Mouse (Mus musculus) liver, embryonic 16.5 days (tissue): ENCODE measurements around the gene Myom1. TPM values are rescaled to one million over a fixed set of nuclear protein-coding genes. Genes with fewer than 3 reads are reported as not detected.

ENCODE experiments used
- ATAC-seq: fragments of 200-750 bp; cut with Nextera tagmentation; 2 replicates; pipeline ENCODE4 v1.8.0; 2017; ENCODE audit warnings: low read depth, mild to moderate bottlenecking, moderate number of reproducible peaks, moderate library complexity
- H3K27ac ChIP-seq: fragments of 300-500 bp; sonication (generic); 2 replicates; pipeline ENCODE4 v1.5.1; 2014; ENCODE audit warnings: mild to moderate bottlenecking, low read length
- H3K27me3 ChIP-seq: fragments of 300-500 bp; sonication (generic); 2 replicates; pipeline ENCODE4 v1.6.1; 2014; ENCODE audit warnings: low read depth, low read length, mixed read lengths; ENCODE audit not compliant: control insufficient read depth, insufficient read depth
- H3K36me3 ChIP-seq: fragments of 300-500 bp; sonication (generic); 2 replicates; pipeline ENCODE4 v1.6.1; 2014; ENCODE audit warnings: mild to moderate bottlenecking; ENCODE audit not compliant: control insufficient read depth, insufficient read depth
- H3K4me1 ChIP-seq: fragments of 300-500 bp; sonication (generic); 2 replicates; pipeline ENCODE4 v1.6.1; 2014; ENCODE audit warnings: low read depth, low read length, mixed read lengths; ENCODE audit not compliant: control insufficient read depth
- H3K4me2 ChIP-seq: fragments of 300-500 bp; sonication (generic); 2 replicates; pipeline ENCODE4 v1.6.1; 2014; ENCODE audit warnings: low read depth, low read length, mixed read lengths
- H3K4me3 ChIP-seq: fragments of 300-500 bp; sonication (generic); 2 replicates; pipeline ENCODE4 v1.5.1; 2014; ENCODE audit warnings: low read depth, mild to moderate bottlenecking, low read length
- H3K9ac ChIP-seq: fragments of 300-500 bp; sonication (generic); 2 replicates; pipeline ENCODE4 v1.6.1; 2014; ENCODE audit warnings: low read depth, low read length
- H3K9me3 ChIP-seq: fragments of 300-500 bp; sonication (generic); replicated peaks from 2 replicates; pipeline ENCODE4 v1.6.1; 2016; ENCODE audit warnings: low read length; ENCODE audit not compliant: control insufficient read depth
- WGBS: fragments of 180-500 bp; shearing (Covaris S2); extraction: QIAGEN DNeasy Blood & Tissue Kit; methylation state at CpG from one replicate; pipeline ENCODE4 v1.1.7; 2014; ENCODE audit not compliant: insufficient replicate concordance; 5-methylcytosine and 5-hydroxymethylcytosine counted together
- polyA plus RNA-seq: library from polyadenylated mRNA; unstranded; fragments of >200 nt; fragmentation: Nextera tagmentation; extraction: Ambion mirVana; gene quantifications from 2 replicates; pipeline ENCODE4 v1.2.1, GENCODE M21; 2015

The Myom1 gene
- polyA plus RNA-seq, 1 experiment from 2014 or later = 3.3 TPM

DNA sequence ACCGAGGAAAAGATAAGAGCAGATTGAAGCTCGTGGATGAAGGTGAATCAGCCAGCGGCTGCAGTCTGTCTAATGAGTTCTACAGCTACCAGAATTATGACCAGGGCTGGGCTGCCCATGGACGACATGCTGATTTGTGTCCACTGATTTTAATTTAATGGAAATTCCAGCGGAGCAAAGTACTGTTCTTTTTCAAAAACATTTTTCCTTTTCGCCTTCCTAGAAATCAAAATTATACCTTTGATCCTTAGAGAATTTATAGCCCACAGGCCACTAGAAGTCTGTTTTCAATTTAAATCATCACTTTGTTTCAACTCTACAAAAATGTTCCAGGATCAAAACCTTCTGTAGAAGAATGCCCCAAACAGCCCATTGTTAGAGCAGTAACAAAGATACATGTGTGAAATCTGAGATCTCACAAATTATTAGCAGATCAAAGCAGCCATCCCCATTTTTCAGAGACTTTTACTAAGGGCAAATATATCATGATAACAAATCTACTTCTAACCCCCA, 108.4 kb downstream of the Myom1 start:
- no peak overlapping the region for H3K4me2 ChIP-seq
- H3K9me3 ChIP-seq = no peaks in the 10 kb centered on the region
- H3K9ac ChIP-seq = no peak overlapping the region
- H3K27ac ChIP-seq = no peak overlapping the region
- H3K4me1 ChIP-seq = no peaks in the 10 kb centered on the region
- H3K4me3 ChIP-seq = no peak overlapping the region
- no peak for ATAC-seq
- no peaks in the 10 kb centered on the region for H3K27me3 ChIP-seq
- WGBS = 71% methylated on average over 6 of the region's 6 CpGs
- H3K36me3 ChIP-seq = no peaks in the 10 kb centered on the region

DNA sequence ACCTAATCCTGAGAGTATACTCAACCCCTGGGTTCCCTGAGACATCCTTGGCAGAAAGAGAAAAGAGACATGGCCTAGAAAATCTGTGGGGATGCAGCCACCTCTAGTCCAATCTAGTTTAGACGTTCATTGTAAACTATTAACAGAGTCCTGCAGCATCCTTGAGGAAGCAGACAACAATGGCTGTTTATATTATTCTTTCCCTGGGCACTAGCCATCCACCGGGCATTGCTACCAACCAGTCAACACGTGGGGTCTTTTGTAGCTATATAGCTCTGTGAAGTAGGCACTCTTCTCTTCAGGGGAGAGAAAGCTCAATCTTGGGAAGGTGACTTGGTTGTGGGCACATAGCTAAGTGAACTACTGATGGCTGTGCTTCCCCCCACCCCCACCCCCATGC, 110.3 kb downstream of the Myom1 start:
- H3K36me3 ChIP-seq = no peaks in the 10 kb centered on the region
- no peaks in the 10 kb centered on the region for H3K9me3 ChIP-seq
- H3K27me3 ChIP-seq = no peaks in the 10 kb centered on the region
- H3K27ac ChIP-seq = no peak overlapping the region
- no peak for ATAC-seq
- H3K9ac ChIP-seq = no peak overlapping the region
- 55% methylated on average over 3 of the region's 3 CpGs for WGBS
- no peak overlapping the region for H3K4me2 ChIP-seq
- no peak overlapping the region for H3K4me3 ChIP-seq
- no peaks in the 10 kb centered on the region for H3K4me1 ChIP-seq

DNA sequence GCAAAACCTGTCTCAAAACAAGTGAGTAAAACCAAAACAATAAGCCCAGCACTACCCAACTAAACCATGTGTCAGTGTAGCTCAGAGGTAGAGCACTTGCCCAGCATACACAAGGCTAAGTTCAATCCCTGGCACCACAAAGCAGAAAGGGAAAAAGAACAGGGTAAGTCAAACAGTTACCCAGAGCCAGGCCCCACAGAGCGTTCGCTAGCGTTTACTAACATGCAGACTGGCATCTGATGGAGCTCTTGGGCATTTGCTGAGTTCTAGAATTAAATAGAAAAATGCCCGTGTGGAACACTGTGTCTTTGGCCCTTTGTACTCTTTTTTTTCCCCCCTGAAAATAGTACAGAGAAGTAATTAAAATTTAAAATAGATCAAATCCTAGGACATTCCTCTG, 111.8 kb downstream of the Myom1 start:
- Histone ChIP-seq H3K4me1 (no peaks in the 10 kb centered on the region), H3K36me3 (no peaks in the 10 kb centered on the region), H3K27me3 (no peaks in the 10 kb centered on the region), H3K9ac (no peak overlapping the region), H3K27ac (no peak overlapping the region), H3K9me3 (no peaks in the 10 kb centered on the region), H3K4me2 (no peak overlapping the region), H3K4me3 (no peak overlapping the region)
- ATAC-seq = no peak
- 76% methylated on average over 4 of the region's 4 CpGs for WGBS

DNA sequence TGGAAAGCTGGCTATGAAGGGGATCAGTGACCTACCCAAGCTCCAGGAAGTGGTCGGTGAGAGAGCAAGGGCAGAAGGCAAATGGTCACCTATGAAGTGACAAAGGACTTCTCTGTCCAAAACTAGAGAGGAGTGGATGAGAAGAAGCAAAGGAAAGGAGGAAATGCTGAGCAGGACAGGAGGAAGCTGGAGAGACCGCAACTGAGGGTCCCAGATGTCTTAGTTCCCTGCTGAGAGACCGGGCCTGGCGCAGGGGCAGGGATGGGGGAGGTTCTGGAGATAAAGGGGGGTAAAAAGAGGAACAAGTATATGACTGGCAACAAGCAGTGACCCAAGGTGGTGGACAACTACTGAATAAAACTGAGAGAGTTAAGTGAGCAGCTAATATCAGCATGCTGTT, 115.5 kb downstream of the Myom1 start:
- Histone ChIP-seq H3K9ac (no peak overlapping the region), H3K9me3 (no peaks in the 10 kb centered on the region), H3K36me3 (no peaks in the 10 kb centered on the region), H3K27ac (no peak overlapping the region), H3K4me2 (no peak overlapping the region), H3K4me1 (no peaks in the 10 kb centered on the region), H3K4me3 (no peak overlapping the region), H3K27me3 (no peaks in the 10 kb centered on the region)
- no peak for ATAC-seq
- 19% methylated on average over 4 of the region's 4 CpGs for WGBS

DNA sequence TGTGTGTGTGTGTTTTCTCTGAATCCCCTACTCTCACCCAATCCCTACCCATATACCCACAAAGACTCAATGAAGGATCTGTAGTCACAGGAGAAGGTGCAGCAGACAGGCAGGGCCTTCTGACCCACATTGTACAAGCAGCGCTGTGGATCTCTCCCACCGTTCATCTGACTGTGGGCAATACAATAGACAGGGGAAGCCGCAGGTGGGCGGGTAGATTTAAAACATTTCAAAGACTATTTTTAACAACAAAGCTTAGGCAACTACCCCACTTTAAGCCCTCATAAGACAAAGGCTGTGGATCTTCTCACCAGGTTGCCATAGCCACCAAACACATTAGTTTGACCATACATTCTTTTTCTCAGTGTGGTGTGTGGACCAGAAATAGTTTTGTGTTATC, 116.2 kb downstream of the Myom1 start:
- Histone ChIP-seq H3K36me3 (no peaks in the 10 kb centered on the region), H3K9ac (no peak overlapping the region), H3K9me3 (no peaks in the 10 kb centered on the region), H3K4me3 (no peak overlapping the region), H3K4me1 (no peaks in the 10 kb centered on the region), H3K27me3 (no peaks in the 10 kb centered on the region), H3K27ac (no peak overlapping the region), H3K4me2 (no peak overlapping the region)
- 46% methylated on average over 4 of the region's 4 CpGs for WGBS
- ATAC-seq = no peak

DNA sequence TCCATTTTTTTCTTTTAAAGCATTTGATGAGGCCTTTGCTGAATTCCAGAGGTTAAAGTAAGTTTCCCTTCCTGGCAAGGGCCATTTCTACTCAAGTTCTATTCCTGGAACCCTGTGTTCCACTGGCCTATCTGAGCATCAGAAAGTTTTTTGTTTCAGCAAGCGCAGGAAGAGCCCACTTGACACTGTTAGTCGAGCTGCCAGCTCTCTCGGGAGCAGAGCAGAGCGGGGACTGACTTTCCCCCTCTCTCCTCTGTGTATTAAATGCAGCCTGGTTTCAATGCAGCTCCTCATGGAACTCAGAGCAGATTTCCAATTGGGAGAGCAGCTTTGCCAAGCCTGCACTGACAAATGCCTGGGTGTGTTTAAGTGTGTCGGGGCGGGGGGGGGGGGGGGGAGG, 118.2 kb downstream of the Myom1 start:
- no peaks in the 10 kb centered on the region for H3K4me1 ChIP-seq
- no peaks in the 10 kb centered on the region for H3K27me3 ChIP-seq
- 37% methylated on average over 5 of the region's 6 CpGs for WGBS
- H3K4me2 ChIP-seq = no peak overlapping the region
- no peaks in the 10 kb centered on the region for H3K9me3 ChIP-seq
- no peak overlapping the region for H3K27ac ChIP-seq
- H3K36me3 ChIP-seq = no peaks in the 10 kb centered on the region
- no peak overlapping the region for H3K4me3 ChIP-seq
- no peak overlapping the region for H3K9ac ChIP-seq
- ATAC-seq = no peak

DNA sequence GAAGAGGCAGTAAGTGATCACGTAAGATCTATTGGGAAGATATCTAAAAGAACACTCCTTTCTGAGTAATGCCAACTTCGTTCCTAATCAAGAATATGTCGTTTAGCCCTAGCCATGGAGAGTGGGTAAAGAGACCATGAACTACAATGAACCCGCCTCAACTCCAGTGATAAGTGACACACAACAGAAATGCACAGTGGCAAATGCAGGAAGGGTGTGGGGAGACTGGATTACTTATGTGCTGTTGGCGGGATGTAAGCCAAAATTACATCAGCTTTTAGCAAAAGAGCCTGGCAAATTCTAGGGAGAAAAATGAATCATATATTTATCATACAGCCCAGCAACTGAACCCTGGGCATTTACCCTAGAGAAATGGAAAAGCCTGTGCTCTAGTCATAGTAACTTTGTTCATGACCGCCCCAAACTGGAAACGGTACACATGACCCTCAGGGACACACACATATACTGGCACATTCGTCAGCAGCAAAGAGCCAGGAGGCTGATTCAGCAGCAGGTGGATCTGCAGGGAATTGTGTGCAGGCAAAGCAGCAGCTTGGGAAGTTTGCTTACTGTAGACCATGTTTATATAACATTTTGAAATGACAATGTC, 121.7 kb downstream of the Myom1 start:
- no peak for ATAC-seq
- Histone ChIP-seq H3K27ac (no peak overlapping the region), H3K36me3 (no peaks in the 10 kb centered on the region), H3K4me3 (no peak overlapping the region), H3K9me3 (no peaks in the 10 kb centered on the region), H3K4me1 (no peaks in the 10 kb centered on the region; the same call in 1 of the 2 replicates), H3K27me3 (no peaks in the 10 kb centered on the region), H3K9ac (no peak overlapping the region), H3K4me2 (no peak overlapping the region)
- WGBS = 53% methylated on average over 8 of the region's 8 CpGs

DNA sequence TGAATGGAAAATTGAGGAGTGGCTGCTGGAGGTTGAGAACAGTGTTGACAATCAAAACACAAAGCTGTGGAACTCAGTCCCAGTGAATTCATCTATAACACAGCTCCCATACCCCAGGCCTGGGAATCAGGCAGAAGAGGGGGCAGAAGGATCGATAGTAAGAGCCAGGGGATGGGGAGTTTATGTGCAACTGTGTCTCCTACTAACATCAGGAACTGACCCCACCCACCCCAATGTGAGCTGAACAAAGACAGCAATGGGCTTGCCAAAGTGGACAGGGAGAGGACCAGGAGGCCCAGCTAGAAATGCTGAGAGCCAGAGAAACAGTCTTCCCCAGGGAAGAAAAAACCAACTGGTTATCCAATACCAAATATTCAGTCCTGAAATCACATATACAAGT, 122.2 kb downstream of the Myom1 start:
- no peaks in the 10 kb centered on the region for H3K36me3 ChIP-seq
- no peak overlapping the region for H3K9ac ChIP-seq
- no peak overlapping the region for H3K4me3 ChIP-seq
- H3K27ac ChIP-seq = no peak overlapping the region
- no peak for ATAC-seq
- H3K9me3 ChIP-seq = no peaks in the 10 kb centered on the region
- no peaks in the 10 kb centered on the region; the same call in 1 of the 2 replicates for H3K4me1 ChIP-seq
- no peak overlapping the region for H3K4me2 ChIP-seq
- 69% methylated on average over 1 of the region's 1 CpGs for WGBS
- no peaks in the 10 kb centered on the region for H3K27me3 ChIP-seq

DNA sequence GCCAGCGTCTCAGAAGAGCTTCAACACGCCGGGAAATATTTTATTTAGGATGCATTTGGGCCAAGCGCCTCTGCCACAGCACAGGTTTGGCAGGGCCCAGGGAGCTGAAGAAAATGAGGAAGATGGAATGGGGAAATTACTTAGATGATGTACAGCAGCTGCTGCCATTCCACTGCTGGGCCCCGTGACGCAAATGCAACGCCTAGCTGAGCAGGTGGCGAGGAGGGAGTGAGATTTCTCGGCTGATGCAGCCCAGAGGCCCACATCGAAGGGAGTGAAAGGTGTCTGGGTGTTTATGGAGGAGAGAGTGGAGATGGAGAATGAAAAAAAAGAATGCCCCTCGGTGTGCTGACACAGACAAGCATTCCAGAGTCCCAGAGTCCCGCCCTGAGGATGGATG, 123.1 kb downstream of the Myom1 start:
- H3K36me3 ChIP-seq = no peaks in the 10 kb centered on the region
- ATAC-seq = no peak
- H3K27ac ChIP-seq = no peak overlapping the region
- no peak overlapping the region for H3K4me2 ChIP-seq
- H3K27me3 ChIP-seq = no peaks in the 10 kb centered on the region
- no peaks in the 10 kb centered on the region; the same call in 1 of the 2 replicates for H3K4me1 ChIP-seq
- no peak overlapping the region for H3K4me3 ChIP-seq
- WGBS = 51% methylated on average over 12 of the region's 12 CpGs
- no peak overlapping the region for H3K9ac ChIP-seq
- H3K9me3 ChIP-seq = no peaks in the 10 kb centered on the region
